Mouse (Mus musculus) gastrocnemius, adult 8-10 months (tissue): ENCODE measurements around the gene Trappc3. TPM values are rescaled to one million over a fixed set of nuclear protein-coding genes. Genes with fewer than 3 reads are reported as not detected.
"Not testable (repeated sequence)": the region's sequence is repeated elsewhere in the genome, so short reads cannot be mapped to it uniquely, and the experiment has no call there.

Experiments
- DNase-seq, 2 experiments: peaks; one replicate each; pipeline ENCODE4 v3.0.0; 2022; ENCODE audit warnings: low spot score in 2 of 2
- total RNA-seq, 4 experiments: library from RNA; stranded (reverse); gene quantifications; 2 replicates each; pipeline ENCODE4 v1.2.4; 2022

Trappc3 gene
- 10 to 100 TPM; 19.7 to 23.2 (median 22.3) TPM for total RNA-seq

- DNase-seq: peak; percentile 100
Observed at GRCm38 (mm10) chr4:126262119-126262807, at the start of gene Trappc3. Trappc3 (plus strand) TSS chr4:126262325.

DNA sequence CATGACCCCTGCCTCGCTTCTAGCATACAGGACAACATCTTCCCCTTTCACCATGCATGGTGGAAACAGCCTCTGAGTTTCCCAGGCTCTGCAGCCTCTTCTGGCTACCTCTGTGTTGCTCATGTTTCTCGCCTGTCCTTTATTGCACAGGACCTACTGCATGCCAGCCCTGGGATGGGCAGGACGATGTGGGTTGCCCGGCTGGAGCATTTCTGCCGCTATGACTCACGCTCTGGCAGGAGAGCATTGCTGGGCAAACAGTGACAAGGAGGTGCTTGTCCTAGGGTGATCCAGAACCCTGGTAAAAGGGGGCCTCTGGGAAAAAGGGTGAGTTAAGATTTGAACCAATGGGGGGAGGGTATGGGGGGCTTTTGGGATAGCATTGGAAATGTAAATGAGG is 44.4 kb upstream of the Trappc3 start:
- peak in 1 of 2 experiments; percentile 55 for DNase-seq

GRCm38 (mm10) chr4:126219540-126219939 is 42.6 kb upstream of the Trappc3 start:
- DNase-seq: not testable (repeated sequence)

DNA sequence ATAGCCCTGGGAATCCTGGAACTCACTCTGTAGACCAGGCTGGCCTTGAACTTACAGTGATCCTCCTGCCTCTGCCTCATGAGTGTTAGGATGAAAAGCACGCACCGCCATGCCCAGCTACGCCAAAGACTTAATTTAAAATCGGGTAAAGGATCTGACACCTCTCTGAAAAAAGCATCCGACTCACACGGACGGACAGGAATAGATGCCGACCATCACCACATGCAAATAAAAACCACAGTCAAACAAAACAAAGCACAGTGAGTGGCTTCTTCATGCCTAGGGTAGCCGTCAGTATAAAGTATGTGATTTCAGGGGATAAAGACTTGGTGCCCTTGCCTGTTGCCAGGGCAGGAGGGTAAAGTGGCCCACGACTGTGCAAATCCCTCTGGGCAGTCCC is 42.1 kb upstream of the Trappc3 start:
- DNase-seq: no peak

GRCm38 (mm10) chr4:126222631-126223030 is 39.5 kb upstream of the Trappc3 start:
- no peak for DNase-seq

DNA sequence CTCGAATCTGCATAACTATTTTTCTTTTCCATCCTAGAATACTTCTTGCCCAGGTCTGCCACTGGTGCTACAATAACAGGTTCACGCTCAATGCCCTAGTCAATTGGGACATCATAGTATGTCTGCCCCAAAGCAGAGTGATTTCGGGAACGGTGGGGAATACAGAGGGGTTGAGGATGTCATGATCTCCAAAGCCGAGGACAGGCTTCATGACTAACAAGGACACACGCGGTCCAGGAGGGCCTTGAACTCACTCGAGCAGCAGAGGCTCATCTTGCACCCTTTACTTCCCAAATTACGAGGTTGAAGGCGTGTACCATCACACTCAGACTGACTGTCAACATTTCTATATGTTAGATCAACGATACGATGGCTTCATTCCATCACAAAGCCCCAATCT is 35.5 kb upstream of the Trappc3 start:
- DNase-seq: no peak

- peak; percentile 78 to 83 for DNase-seq
Observed at GRCm38 (mm10) chr4:126227077-126227761, 34.9 kb upstream of the Trappc3 start.

- DNase-seq: no peak
Observed at GRCm38 (mm10) chr4:126228144-126228543, 34.0 kb upstream of the Trappc3 start.

- no peak for DNase-seq
Observed at GRCm38 (mm10) chr4:126229900-126230299, 32.2 kb upstream of the Trappc3 start.

- no peak for DNase-seq
Observed at GRCm38 (mm10) chr4:126233676-126234308, 28.3 kb upstream of the Trappc3 start.

- no peak for DNase-seq
Observed at GRCm38 (mm10) chr4:126234496-126235175, 27.5 kb upstream of the Trappc3 start.

DNA sequence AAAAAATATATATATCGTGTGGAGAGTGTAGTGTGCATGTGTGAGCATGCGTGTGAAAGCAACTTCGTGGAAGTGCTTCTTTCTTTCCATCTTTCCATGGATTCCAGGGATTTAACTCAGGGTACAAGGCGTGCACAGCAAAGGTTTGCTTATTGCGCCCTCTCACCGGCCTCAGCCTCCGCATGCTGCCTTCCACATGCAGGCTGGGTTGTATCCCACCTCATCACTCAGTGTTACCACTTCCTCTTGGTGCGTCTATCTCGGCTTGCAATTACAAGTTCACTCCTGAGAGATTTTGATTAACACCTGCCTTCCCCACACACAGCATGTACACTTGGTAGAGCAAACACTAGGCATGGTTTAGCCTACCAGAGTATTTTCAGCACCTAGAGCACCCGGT is 26.9 kb upstream of the Trappc3 start:
- DNase-seq: no peak

DNA sequence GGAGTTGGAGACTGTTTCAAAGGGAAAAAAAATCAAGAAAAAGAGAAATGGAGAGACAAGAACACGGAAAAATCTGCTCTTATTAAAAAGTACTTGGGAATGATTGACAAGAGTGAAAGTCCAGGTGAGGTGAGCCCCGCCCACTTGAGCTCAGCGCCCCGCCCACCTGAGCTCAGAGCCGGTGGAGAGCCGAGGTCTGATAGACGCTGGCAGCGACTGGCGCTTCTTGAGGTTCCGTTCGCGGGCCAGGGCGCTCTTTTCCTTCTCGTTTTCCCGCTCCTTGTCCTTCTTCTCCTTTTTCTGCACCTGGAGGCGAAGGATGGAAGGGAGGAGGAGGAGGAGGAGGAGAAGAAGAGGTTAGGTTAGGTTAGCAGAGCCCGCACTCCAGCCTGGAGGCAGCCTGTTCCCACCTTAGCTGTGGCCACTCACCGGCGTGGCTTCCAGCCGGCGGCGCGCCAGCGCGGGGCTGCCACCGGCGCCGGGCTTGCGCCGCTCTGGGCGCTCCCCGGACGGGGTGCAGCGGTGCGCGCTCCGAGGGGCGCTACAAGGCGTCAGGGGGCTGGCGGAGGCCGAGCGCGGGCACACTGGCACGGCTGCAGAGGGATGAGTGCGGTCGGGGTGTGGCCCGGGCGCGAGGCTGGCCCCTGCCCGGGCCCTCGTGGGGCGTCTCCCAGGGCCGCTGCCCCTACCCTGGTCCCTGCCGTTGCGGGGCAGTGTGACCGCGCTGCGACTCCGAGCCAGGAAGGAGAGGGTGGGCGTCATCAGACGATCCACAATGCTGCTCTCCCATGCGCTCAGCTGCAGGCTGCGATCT is 25.5 kb upstream of the Trappc3 start:
- DNase-seq: no peak

DNA sequence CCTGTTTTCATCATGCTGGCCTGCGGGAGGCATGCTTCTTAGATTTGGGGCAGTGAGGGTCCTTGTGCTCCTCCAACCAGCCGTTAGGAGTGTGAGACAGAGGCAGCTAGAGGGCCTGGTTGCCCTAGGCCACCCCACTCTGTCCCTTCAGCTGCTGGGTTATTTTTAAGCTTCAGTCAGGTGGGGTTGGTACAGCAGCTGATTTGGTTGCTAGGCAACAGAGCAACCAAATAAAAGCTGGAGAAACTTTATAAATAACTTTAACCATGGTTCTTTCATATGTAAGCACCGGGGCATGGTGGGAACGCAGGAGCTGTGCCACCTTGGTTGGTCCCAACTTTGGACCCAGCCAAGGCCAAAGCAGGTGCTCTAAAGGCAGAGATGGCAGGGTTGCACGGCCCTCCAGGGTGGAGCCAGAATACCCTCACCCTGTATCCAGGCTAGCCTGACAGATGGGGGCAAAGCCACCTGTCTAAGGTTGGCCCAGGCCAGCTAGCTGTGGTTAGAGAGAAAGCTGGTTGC is 24.3 kb upstream of the Trappc3 start:
- DNase-seq: peak; percentile 46 to 76

DNA sequence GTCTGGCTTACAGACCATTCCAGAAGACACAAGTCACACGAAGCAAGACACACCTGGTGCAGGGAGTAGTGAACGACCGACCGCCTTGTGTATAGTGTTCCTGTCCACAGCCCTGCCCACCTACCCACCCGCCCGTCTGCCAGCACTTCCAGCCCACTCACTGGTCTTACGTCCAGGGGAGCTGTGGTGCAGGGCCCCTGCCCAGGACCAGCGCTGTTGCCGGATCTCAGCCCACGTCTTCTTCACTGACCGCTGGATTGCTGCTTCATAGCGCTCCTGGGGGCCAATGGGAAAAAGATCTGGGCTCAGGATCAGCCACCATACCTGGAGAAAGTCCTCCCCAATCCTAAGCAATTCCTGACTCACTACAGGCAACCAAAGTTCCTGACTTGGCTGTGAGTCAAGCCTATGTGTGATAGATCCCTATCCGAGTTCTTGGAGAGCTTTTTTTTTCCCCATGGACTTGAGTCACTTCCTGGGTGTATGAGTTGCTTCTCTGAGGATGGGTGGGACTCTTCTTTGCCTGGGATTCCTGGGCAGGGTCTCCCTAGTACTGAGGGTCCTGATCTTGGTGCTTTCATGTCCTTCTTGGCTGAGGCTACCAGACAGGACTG is 22.2 kb upstream of the Trappc3 start:
- no peak for DNase-seq

- DNase-seq: no peak
Observed at GRCm38 (mm10) chr4:126241956-126242355, 20.2 kb upstream of the Trappc3 start.

DNA sequence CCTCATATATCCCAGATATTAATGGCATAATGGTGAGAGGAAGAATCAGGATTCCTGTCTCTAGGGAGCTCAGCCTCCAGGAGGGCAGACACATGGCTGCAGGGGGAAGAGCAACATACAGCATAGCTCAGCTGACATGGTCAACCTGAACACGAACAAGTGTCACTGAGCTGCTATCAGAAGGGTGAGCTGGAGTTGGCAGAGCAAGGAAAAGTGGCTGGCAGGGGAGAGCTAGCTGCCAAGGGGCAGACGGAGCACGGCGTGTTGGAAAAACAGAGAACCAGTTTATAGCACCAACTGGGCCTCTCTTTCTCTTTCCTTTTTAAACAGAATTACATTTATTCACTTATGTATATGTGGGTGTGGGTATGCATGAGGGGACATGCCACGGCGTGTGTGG is 19.6 kb upstream of the Trappc3 start:
- DNase-seq: no peak

GRCm38 (mm10) chr4:126246202-126246889 is 15.8 kb upstream of the Trappc3 start:
- no peak for DNase-seq

DNA sequence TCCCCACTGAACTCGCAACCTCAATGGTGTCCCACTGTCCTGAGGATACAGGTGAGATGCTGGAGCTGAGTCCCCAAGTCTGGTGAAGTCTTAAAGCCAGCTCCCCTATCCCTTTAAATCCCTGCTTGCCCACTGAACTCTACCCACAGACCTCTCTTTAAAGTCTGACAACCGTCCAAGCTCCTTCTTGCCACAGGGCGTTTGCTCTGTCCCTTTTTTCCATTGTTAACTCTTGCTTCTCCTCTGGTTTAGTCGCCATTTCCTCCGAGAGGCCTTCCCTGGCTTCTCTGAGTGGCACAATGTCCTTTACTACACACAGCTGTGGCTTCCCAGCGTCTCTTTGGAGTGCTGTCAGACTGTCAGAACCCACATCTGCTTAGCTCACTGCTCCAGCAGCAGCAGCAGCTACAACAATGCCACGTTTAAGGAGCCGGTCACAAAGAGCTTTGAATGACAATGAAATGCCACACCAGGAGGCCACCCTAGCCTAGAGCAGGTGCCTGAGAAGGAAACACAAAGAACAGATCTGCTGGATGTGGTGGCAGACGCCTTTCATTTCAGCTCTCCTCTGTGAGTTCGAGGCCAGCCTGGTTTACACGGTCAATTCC is 13.8 kb upstream of the Trappc3 start:
- DNase-seq: no peak
